Mouse (Mus musculus) left cerebral cortex, adult 11 months (tissue): ENCODE results near the gene Ccnt1.
A peak's percentile ranks its signal among the peaks of the same experiment; 100 is the strongest.
"Not testable (repeated sequence)": the region's sequence is repeated elsewhere in the genome, so short reads cannot be mapped to it uniquely, and the experiment has no call there.

Experiments
- DNase-seq: peaks from one replicate; pipeline ENCODE4 v3.0.0; 2022; ENCODE audit warnings: low spot score

The Ccnt1 gene

GRCm38 (mm10) chr15:98595049-98595448 is 24.3 kb upstream of the Ccnt1 start:
- DNase-seq: no peak

GRCm38 (mm10) chr15:98594193-98594592 is 23.5 kb upstream of the Ccnt1 start:
- no peak for DNase-seq

- no peak for DNase-seq
Observed at GRCm38 (mm10) chr15:98591396-98591795, 20.7 kb upstream of the Ccnt1 start.

- DNase-seq: no peak
Observed at GRCm38 (mm10) chr15:98589640-98590336, 19.1 kb upstream of the Ccnt1 start.

- no peak for DNase-seq
Observed at GRCm38 (mm10) chr15:98587751-98588150, 17.0 kb upstream of the Ccnt1 start.

- not testable (repeated sequence) for DNase-seq
Observed at GRCm38 (mm10) chr15:98586141-98586540, 15.4 kb upstream of the Ccnt1 start.

- DNase-seq: no peak
Observed at GRCm38 (mm10) chr15:98585421-98585820, 14.7 kb upstream of the Ccnt1 start.

- DNase-seq: no peak
Observed at GRCm38 (mm10) chr15:98582996-98583395, 12.3 kb upstream of the Ccnt1 start.

GRCm38 (mm10) chr15:98582410-98582809 is 11.7 kb upstream of the Ccnt1 start:
- no peak for DNase-seq

- peak; percentile 55 for DNase-seq
Observed at GRCm38 (mm10) chr15:98579795-98580464, 9.2 kb upstream of the Ccnt1 start.

GRCm38 (mm10) chr15:98579310-98579709 is 8.6 kb upstream of the Ccnt1 start:
- no peak for DNase-seq

GRCm38 (mm10) chr15:98573293-98573692 is 2.6 kb upstream of the Ccnt1 start:
- DNase-seq: no peak

GRCm38 (mm10) chr15:98569795-98570365 is 843 bp downstream of the Ccnt1 start:
- DNase-seq: no peak

GRCm38 (mm10) chr15:98569216-98569615 is 1.5 kb downstream of the Ccnt1 start:
- no peak for DNase-seq

- DNase-seq: no peak
Observed at GRCm38 (mm10) chr15:98568256-98569033, 2.3 kb downstream of the Ccnt1 start.

- peak; percentile 99 for DNase-seq
Observed at GRCm38 (mm10) chr15:98567278-98568134, 3.2 kb downstream of the Ccnt1 start.

GRCm38 (mm10) chr15:98566973-98567277 is 3.8 kb downstream of the Ccnt1 start:
- DNase-seq: no peak

GRCm38 (mm10) chr15:98557186-98557585 is 13.5 kb downstream of the Ccnt1 start:
- no peak for DNase-seq

- DNase-seq: no peak
Observed at GRCm38 (mm10) chr15:98555881-98556280, 14.8 kb downstream of the Ccnt1 start.

GRCm38 (mm10) chr15:98552758-98553157 is 18.0 kb downstream of the Ccnt1 start:
- no peak for DNase-seq

- DNase-seq: no peak
Observed at GRCm38 (mm10) chr15:98546843-98547242, 23.9 kb downstream of the Ccnt1 start.

GRCm38 (mm10) chr15:98545151-98545550 is 25.6 kb downstream of the Ccnt1 start:
- no peak for DNase-seq
